Mouse (Mus musculus) forebrain, embryonic 15.5 days (tissue): ENCODE measurements at regions not wholly inside any gene's neighbourhood (a gene's known extent, or its start where the extent isn't known, plus 50 kb on each side); places are given as distances from the start of the nearest gene placed in this dataset. TPM values are rescaled to one million over a fixed set of nuclear protein-coding genes. Genes with fewer than 3 reads are reported as not detected.

Experiments used
- ATAC-seq: fragments of 200-750 bp; cut with Nextera tagmentation; replicated peaks from 2 replicates; pipeline ENCODE4 v1.8.0; 2017; ENCODE audit warnings: mild to moderate bottlenecking, moderate TSS enrichment, moderate library complexity
- H3K27ac ChIP-seq: fragments of 300-500 bp; sonication (generic); replicated peaks from 2 replicates; pipeline ENCODE4 v1.5.1; 2015; ENCODE audit warnings: mild to moderate bottlenecking, inconsistent platforms
- H3K27me3 ChIP-seq: fragments of 300-500 bp; sonication (generic); 2 replicates; pipeline ENCODE4 v1.6.1; 2015; ENCODE audit warnings: inconsistent platforms
- H3K36me3 ChIP-seq: fragments of 300-500 bp; sonication (generic); 2 replicates; pipeline ENCODE4 v1.6.1; 2015; ENCODE audit warnings: mild to moderate bottlenecking, inconsistent platforms
- H3K4me1 ChIP-seq: fragments of 300-500 bp; sonication (generic); 2 replicates; pipeline ENCODE4 v1.6.1; 2015; ENCODE audit warnings: inconsistent platforms
- H3K4me2 ChIP-seq: fragments of 300-500 bp; sonication (generic); replicated peaks from 2 replicates; pipeline ENCODE4 v1.6.1; 2015; ENCODE audit warnings: mild to moderate bottlenecking, inconsistent platforms
- H3K4me3 ChIP-seq: fragments of 300-500 bp; sonication (generic); 2 replicates; pipeline ENCODE4 v1.5.1; 2015; ENCODE audit warnings: mild to moderate bottlenecking, inconsistent platforms
- H3K9ac ChIP-seq: fragments of 300-500 bp; sonication (generic); replicated peaks from 2 replicates; pipeline ENCODE4 v1.6.1; 2015; ENCODE audit warnings: mild to moderate bottlenecking, inconsistent platforms
- H3K9me3 ChIP-seq: fragments of 300-500 bp; sonication (generic); 2 replicates; pipeline ENCODE4 v1.6.1; 2016; ENCODE audit warnings: inconsistent platforms
- WGBS: fragments of 180-500 bp; shearing (Covaris S2); methylation state at CpG from one replicate; pipeline ENCODE4 v1.1.7; 2015; ENCODE audit warnings: mixed read lengths; 5-methylcytosine and 5-hydroxymethylcytosine counted together
- microRNA-seq: library from miRNA; unstranded; fragments of <30 nt; microRNA quantifications from one replicate; pipeline ENCODE4, GENCODE M21; 2016

GRCm38 (mm10) chr5:7788406-7788805, 171.9 kb upstream of the Steap4 start:
- H3K27ac ChIP-seq: no peak overlapping the region
- H3K9ac ChIP-seq: no peak overlapping the region
- no peaks in the 10 kb centered on the region for H3K27me3 ChIP-seq
- WGBS: 43% methylated on average over 5 of the region's 5 CpGs
- H3K36me3 ChIP-seq: no peaks in the 10 kb centered on the region
- no peak overlapping the region for H3K4me2 ChIP-seq
- H3K4me1 ChIP-seq: no peaks in the 10 kb centered on the region
- no peaks in the 10 kb centered on the region for H3K9me3 ChIP-seq
- no peak for ATAC-seq
- H3K4me3 ChIP-seq: no peak overlapping the region

- H3K9me3 ChIP-seq: no peaks in the 10 kb centered on the region
- ATAC-seq: no peak
- H3K4me2 ChIP-seq: no peak overlapping the region
- whole genome bisulfite sequencing: 90% methylated on average over 1 of the region's 1 CpGs
- no peak overlapping the region for H3K9ac ChIP-seq
- no peaks in the 10 kb centered on the region for H3K27me3 ChIP-seq
- H3K36me3 ChIP-seq: no peaks in the 10 kb centered on the region
- no peaks in the 10 kb centered on the region for H3K4me1 ChIP-seq
- no peak overlapping the region for H3K27ac ChIP-seq
- no peak overlapping the region for H3K4me3 ChIP-seq
These were observed 171.1 kb upstream of the Steap4 start for GRCm38 (mm10) chr5:7789126-7789525.

GRCm38 (mm10) chr5:7820592-7820991, 139.7 kb upstream of the Steap4 start:
- Histone ChIP-seq H3K27me3 (no peaks in the 10 kb centered on the region), H3K4me2 (no peak overlapping the region), H3K4me1 (no peaks in the 10 kb centered on the region), H3K9ac (no peak overlapping the region), H3K9me3 (no peaks in the 10 kb centered on the region), H3K27ac (no peak overlapping the region), H3K4me3 (no peak overlapping the region), H3K36me3 (no peaks in the 10 kb centered on the region)
- WGBS: 34% methylated on average over 5 of the region's 5 CpGs
- ATAC-seq: 0 out of 2 replicates have a peak, but pooled peaks have one; percentile 35

GRCm38 (mm10) chr5:7821700-7822099, 138.6 kb upstream of the Steap4 start:
- Histone ChIP-seq H3K4me2 (no peak overlapping the region), H3K4me3 (no peak overlapping the region), H3K9me3 (no peaks in the 10 kb centered on the region), H3K27ac (no peak overlapping the region), H3K9ac (no peak overlapping the region), H3K27me3 (no peaks in the 10 kb centered on the region), H3K4me1 (no peaks in the 10 kb centered on the region), H3K36me3 (no peaks in the 10 kb centered on the region)
- ATAC-seq: no peak
- WGBS: 71% methylated on average over 3 of the region's 3 CpGs

GRCm38 (mm10) chr5:7829618-7830017, 130.6 kb upstream of the Steap4 start:
- H3K36me3 ChIP-seq: no peaks in the 10 kb centered on the region
- no peak overlapping the region for H3K4me2 ChIP-seq
- WGBS: 87% methylated on average over 3 of the region's 3 CpGs
- no peak overlapping the region for H3K9ac ChIP-seq
- H3K27ac ChIP-seq: no peak overlapping the region
- no peaks in the 10 kb centered on the region for H3K27me3 ChIP-seq
- no peaks in the 10 kb centered on the region for H3K4me1 ChIP-seq
- ATAC-seq: no peak
- no peaks in the 10 kb centered on the region for H3K9me3 ChIP-seq
- no peak overlapping the region for H3K4me3 ChIP-seq

GRCm38 (mm10) chr5:7833812-7834211, 126.4 kb upstream of the Steap4 start:
- Histone ChIP-seq H3K4me3 (no peak overlapping the region), H3K4me1 (no peaks in the 10 kb centered on the region), H3K36me3 (no peaks in the 10 kb centered on the region), H3K9ac (no peak overlapping the region), H3K4me2 (no peak overlapping the region), H3K27ac (no peak overlapping the region), H3K9me3 (no peaks in the 10 kb centered on the region), H3K27me3 (no peaks in the 10 kb centered on the region)
- no peak for ATAC-seq
- 98% methylated on average over 1 of the region's 1 CpGs for WGBS

GRCm38 (mm10) chr5:7863047-7863446, 97.2 kb upstream of the Steap4 start:
- Histone ChIP-seq H3K4me2 (no peak overlapping the region), H3K27me3 (no peaks in the 10 kb centered on the region), H3K9me3 (no peaks in the 10 kb centered on the region), H3K9ac (no peak overlapping the region), H3K27ac (no peak overlapping the region), H3K4me1 (no peaks in the 10 kb centered on the region), H3K4me3 (no peak overlapping the region), H3K36me3 (no peaks in the 10 kb centered on the region)
- no peak for ATAC-seq
- 89% methylated on average over 2 of the region's 2 CpGs for WGBS

- no peak overlapping the region for H3K9ac ChIP-seq
- no peak overlapping the region for H3K4me2 ChIP-seq
- H3K4me3 ChIP-seq: no peak overlapping the region
- no peaks in the 10 kb centered on the region for H3K9me3 ChIP-seq
- no peaks in the 10 kb centered on the region for H3K36me3 ChIP-seq
- no peak for ATAC-seq
- no peaks in the 10 kb centered on the region for H3K4me1 ChIP-seq
- no peak overlapping the region for H3K27ac ChIP-seq
- 83% methylated on average over 3 of the region's 3 CpGs for WGBS
- no peaks in the 10 kb centered on the region for H3K27me3 ChIP-seq
These were observed 94.1 kb upstream of the Steap4 start for GRCm38 (mm10) chr5:7866041-7866641.

GRCm38 (mm10) chr5:7899537-7899936, 60.7 kb upstream of the Steap4 start:
- Histone ChIP-seq H3K4me3 (no peak overlapping the region), H3K9me3 (no peaks in the 10 kb centered on the region), H3K27me3 (no peaks in the 10 kb centered on the region), H3K4me1 (no peaks in the 10 kb centered on the region), H3K9ac (no peak overlapping the region), H3K36me3 (no peaks in the 10 kb centered on the region), H3K27ac (no peak overlapping the region), H3K4me2 (no peak overlapping the region)
- WGBS: 76% methylated on average over 3 of the region's 3 CpGs
- ATAC-seq: peak; percentile 72; the same call in 1 of the 2 replicates

Small RNA genes in the stretch of these regions (microRNA-seq; reads per million reads assigned to microRNA genes)
- gene Gm22196: not detected
